ENCODE assay signal across 36 mouse cellular contexts in the genomic region with DNA sequence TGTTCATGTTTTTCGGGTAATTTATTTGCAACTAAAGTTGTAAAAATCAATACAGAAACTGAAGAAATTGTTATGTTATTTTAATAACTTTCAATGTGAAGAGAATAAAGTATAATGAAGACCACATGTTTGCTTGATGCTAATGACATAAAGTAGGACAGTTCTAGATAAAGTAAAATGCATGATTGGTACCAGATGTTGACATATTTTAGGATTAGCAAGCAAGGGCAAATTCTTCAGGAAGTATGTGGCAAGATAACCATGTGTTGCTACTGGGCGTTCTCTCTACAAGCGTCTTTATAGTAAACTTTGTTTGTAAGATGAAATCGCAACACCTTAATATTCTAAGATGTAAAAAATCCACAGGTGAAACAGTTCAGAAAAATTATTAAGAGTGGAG. TPM values are rescaled to one million over a fixed set of nuclear protein-coding genes. Genes with fewer than 3 reads are reported as not detected.
A peak's percentile ranks its signal among the peaks of the same experiment; 100 is the strongest.
DNase-seq lines count a peak whose midpoint lies in the region; ATAC-seq lines count a peak whose summit lies in the region.
"Had no signal": no experiment of that assay in that cellular context is flagged by ENCODE, and none has a peak within 500 bp of the region (broad histone marks: within the 10 kb centered on the region; RNA-seq: fewer than 3 reads in every experiment).

No protein-coding gene starts in this region.

- no peak overlapping the region for H3K4me2 ChIP-seq in embryonic facial prominence, embryonic 14.5 days (ENCODE audit: low read depth, low read length)
- H3K4me2 ChIP-seq: embryonic facial prominence, embryonic 12.5 days; forebrain, embryonic 12.5 days; forebrain, embryonic 15.5 days; heart, embryonic 13.5 days; hindbrain, embryonic 12.5 days; hindbrain, embryonic 15.5 days; intestine, embryonic 15.5 days had no signal

- H3K36me3 ChIP-seq in embryonic facial prominence, embryonic 14.5 days (ENCODE audit: control insufficient read depth, insufficient read depth, low read length) = no peaks in the 10 kb centered on the region
- H3K36me3 ChIP-seq: embryonic facial prominence, embryonic 12.5 days; forebrain, embryonic 12.5 days; forebrain, embryonic 15.5 days; G1E; heart, embryonic 10.5 days; heart, embryonic 13.5 days; hindbrain, embryonic 12.5 days; hindbrain, embryonic 15.5 days; intestine, embryonic 15.5 days had no signal

- no peaks in the 10 kb centered on the region for H3K9me3 ChIP-seq in embryonic facial prominence, embryonic 14.5 days (ENCODE audit: control insufficient read depth, low read length)
- H3K9me3 ChIP-seq: embryonic facial prominence, embryonic 12.5 days; forebrain, embryonic 12.5 days; forebrain, embryonic 15.5 days; heart, embryonic 10.5 days; heart, embryonic 13.5 days; hindbrain, embryonic 12.5 days; hindbrain, embryonic 15.5 days; intestine, embryonic 15.5 days had no signal

- ATAC-seq in embryonic facial prominence, embryonic 14.5 days (ENCODE audit: low read depth) = no peak
- ATAC-seq: forebrain, embryonic 15.5 days; intestine, embryonic 15.5 days; Patski had no signal

- H3K27ac ChIP-seq in embryonic facial prominence, embryonic 14.5 days (replicated peaks; ENCODE audit: low read depth, low read length) = no peak overlapping the region
- H3K27ac ChIP-seq: embryonic facial prominence, embryonic 12.5 days; forebrain, embryonic 12.5 days; forebrain, embryonic 15.5 days; heart, adult 2 months; heart, embryonic 10.5 days; heart, embryonic 13.5 days; hindbrain, embryonic 12.5 days; hindbrain, embryonic 15.5 days; intestine, embryonic 15.5 days had no signal

- DNase-seq in embryo, embryonic 10 days (ENCODE audit: low spot score) = peak; percentile 28
- no peak for DNase-seq in embryo, embryonic 9.5 days (ENCODE audit: extremely low spot score)
- DNase-seq in 3T3-L1 (ENCODE audit: low read depth, low spot score) (peak; percentile 54), adipocyte (ENCODE audit: low spot score) (no peak)
- peak; percentile 7 for DNase-seq in embryonic facial prominence, embryonic 14.5 days (ENCODE audit: low spot score)
- peak; percentile 15 for DNase-seq in mesoderm, embryonic 11.5 days (ENCODE audit: low read depth, low spot score)
- DNase-seq in heart, postnatal 4 days = no peak
- DNase-seq: adrenal gland, adult 2 months; adrenal gland, postnatal 14 days; B cell, adult 2 months; cerebellum, adult 11 months; cerebellum, adult 2 months; cerebellum, adult 9-11 months; cerebellum, postnatal 25 days; gastrocnemius, postnatal 10 days; gastrocnemius, postnatal 36 days; heart, adult 2 months; heart, postnatal 14 days had no signal

- H3K9ac ChIP-seq in embryonic facial prominence, embryonic 14.5 days (ENCODE audit: low read depth, low read length) = no peak overlapping the region
- H3K9ac ChIP-seq: embryonic facial prominence, embryonic 12.5 days; forebrain, embryonic 12.5 days; forebrain, embryonic 15.5 days; heart, embryonic 13.5 days; hindbrain, embryonic 12.5 days; hindbrain, embryonic 15.5 days; intestine, embryonic 15.5 days had no signal

- no peak overlapping the region for H3K4me3 ChIP-seq in embryonic facial prominence, embryonic 14.5 days (ENCODE audit: low read depth, low read length)
- H3K4me3 ChIP-seq: embryonic facial prominence, embryonic 12.5 days; erythroblast, embryonic 14.5 days; forebrain, embryonic 12.5 days; forebrain, embryonic 15.5 days; heart, adult 2 months; heart, embryonic 10.5 days; heart, embryonic 13.5 days; hindbrain, embryonic 12.5 days; hindbrain, embryonic 15.5 days; intestine, embryonic 15.5 days had no signal

- 44% methylated on average over 4 of the region's 4 CpGs for WGBS in embryonic facial prominence, embryonic 14.5 days

- no peaks in the 10 kb centered on the region for H3K4me1 ChIP-seq in embryonic facial prominence, embryonic 14.5 days (ENCODE audit: control insufficient read depth, insufficient read depth, low read length)
- H3K4me1 ChIP-seq: embryonic facial prominence, embryonic 12.5 days; forebrain, embryonic 12.5 days; forebrain, embryonic 15.5 days; heart, embryonic 10.5 days; heart, embryonic 13.5 days; hindbrain, embryonic 12.5 days; hindbrain, embryonic 15.5 days; intestine, embryonic 15.5 days had no signal

- H3K27me3 ChIP-seq in embryonic facial prominence, embryonic 14.5 days (replicated peaks; ENCODE audit: control insufficient read depth, insufficient read depth, low read length) = no peaks in the 10 kb centered on the region
- H3K27me3 ChIP-seq: CH12.LX; embryonic facial prominence, embryonic 12.5 days; forebrain, embryonic 12.5 days; forebrain, embryonic 15.5 days; heart, embryonic 13.5 days; hindbrain, embryonic 12.5 days; hindbrain, embryonic 15.5 days; intestine, embryonic 15.5 days; Patski had no signal

RNA-seq across cellular contexts. Expression of a gene that starts 2.2 kb away (rescaled TPM):
- polyA plus RNA-seq in embryonic facial prominence, embryonic 14.5 days (2014; fragmentation: Nextera tagmentation; extraction: Ambion mirVana) = 0.13 and 0.22 TPM in 2 replicates
- not detected for total RNA-seq in heart, postnatal 4 days (2021)
- total RNA-seq: adrenal gland, adult 2 months; adrenal gland, postnatal 14 days; adrenal gland, postnatal 4 days; CH12.LX; common myeloid progenitor, adult 5-6 weeks; gastrocnemius, adult 18-20 months; gastrocnemius, postnatal 10 days; gastrocnemius, postnatal 36 days; granulocyte monocyte progenitor cell, adult 5-6 weeks; heart, adult 2 months; heart, postnatal 14 days; hematopoietic stem cell, adult 5-6 weeks had no signal
- polyA plus RNA-seq: adrenal gland, adult 2 months; cerebellum, adult 2 months; embryonic facial prominence, embryonic 12.5 days; erythroblast, embryonic 14.5 days; forebrain, embryonic 12.5 days; forebrain, embryonic 15.5 days; G1E; heart, adult 2 months; heart, embryonic 10.5 days; heart, embryonic 13.5 days; heart, embryonic 16.5 days; hindbrain, embryonic 12.5 days; hindbrain, embryonic 15.5 days; intestine, embryonic 15.5 days; Patski had no signal

RNA-seq across cellular contexts. Expression of a gene that starts 13.8 kb away (rescaled TPM):
- not detected in 2 replicates for polyA plus RNA-seq in embryonic facial prominence, embryonic 14.5 days (2014; fragmentation: Nextera tagmentation; extraction: Ambion mirVana)
- total RNA-seq in heart, postnatal 4 days (2021) = not detected
- total RNA-seq: adrenal gland, adult 2 months; adrenal gland, postnatal 14 days; adrenal gland, postnatal 4 days; CH12.LX; common myeloid progenitor, adult 5-6 weeks; G1E; gastrocnemius, adult 18-20 months; gastrocnemius, postnatal 10 days; gastrocnemius, postnatal 36 days; granulocyte monocyte progenitor cell, adult 5-6 weeks; heart, adult 2 months; heart, postnatal 14 days; hematopoietic stem cell, adult 5-6 weeks had no signal
- polyA plus RNA-seq: adrenal gland, adult 2 months; cerebellum, adult 2 months; embryonic facial prominence, embryonic 12.5 days; erythroblast, embryonic 14.5 days; forebrain, embryonic 12.5 days; forebrain, embryonic 15.5 days; G1E; heart, adult 2 months; heart, embryonic 10.5 days; heart, embryonic 13.5 days; heart, embryonic 16.5 days; hindbrain, embryonic 12.5 days; hindbrain, embryonic 15.5 days; intestine, embryonic 15.5 days; Patski had no signal

RNA-seq across cellular contexts. Expression of a gene that starts 22.7 kb away (rescaled TPM):
- 0.17 and 0.22 TPM in 2 replicates for polyA plus RNA-seq in embryonic facial prominence, embryonic 14.5 days (2014; fragmentation: Nextera tagmentation; extraction: Ambion mirVana)
- total RNA-seq in heart, postnatal 4 days (2021) = not detected
- total RNA-seq: adrenal gland, adult 2 months; adrenal gland, postnatal 14 days; adrenal gland, postnatal 4 days; CH12.LX; common myeloid progenitor, adult 5-6 weeks; G1E; gastrocnemius, adult 18-20 months; gastrocnemius, postnatal 10 days; gastrocnemius, postnatal 36 days; granulocyte monocyte progenitor cell, adult 5-6 weeks; heart, adult 2 months; heart, postnatal 14 days; hematopoietic stem cell, adult 5-6 weeks had no signal
- polyA plus RNA-seq: adrenal gland, adult 2 months; cerebellum, adult 2 months; embryonic facial prominence, embryonic 12.5 days; erythroblast, embryonic 14.5 days; forebrain, embryonic 12.5 days; forebrain, embryonic 15.5 days; G1E; heart, adult 2 months; heart, embryonic 10.5 days; heart, embryonic 13.5 days; heart, embryonic 16.5 days; hindbrain, embryonic 12.5 days; hindbrain, embryonic 15.5 days; intestine, embryonic 15.5 days; Patski had no signal

RNA-seq across cellular contexts. Expression of a gene that starts 32.0 kb away (rescaled TPM):
- polyA plus RNA-seq in embryonic facial prominence, embryonic 14.5 days (2014; fragmentation: Nextera tagmentation; extraction: Ambion mirVana) = 0.10 TPM in 1 of 2 replicates, not detected in the other
- total RNA-seq in heart, postnatal 4 days (2021) = not detected
- total RNA-seq: adrenal gland, adult 2 months; adrenal gland, postnatal 14 days; adrenal gland, postnatal 4 days; CH12.LX; common myeloid progenitor, adult 5-6 weeks; gastrocnemius, adult 18-20 months; gastrocnemius, postnatal 10 days; gastrocnemius, postnatal 36 days; granulocyte monocyte progenitor cell, adult 5-6 weeks; heart, adult 2 months; heart, postnatal 14 days; hematopoietic stem cell, adult 5-6 weeks had no signal
- polyA plus RNA-seq: adrenal gland, adult 2 months; cerebellum, adult 2 months; embryonic facial prominence, embryonic 12.5 days; erythroblast, embryonic 14.5 days; forebrain, embryonic 12.5 days; forebrain, embryonic 15.5 days; G1E; heart, adult 2 months; heart, embryonic 10.5 days; heart, embryonic 13.5 days; heart, embryonic 16.5 days; hindbrain, embryonic 12.5 days; hindbrain, embryonic 15.5 days; intestine, embryonic 15.5 days; Patski had no signal

RNA-seq across cellular contexts. Expression of a gene that starts 37.6 kb away (rescaled TPM):
- not detected in 2 replicates for polyA plus RNA-seq in embryonic facial prominence, embryonic 14.5 days (2014; fragmentation: Nextera tagmentation; extraction: Ambion mirVana)
- total RNA-seq in heart, postnatal 4 days (2021) = not detected
- total RNA-seq: adrenal gland, postnatal 4 days; CH12.LX; common myeloid progenitor, adult 5-6 weeks; G1E; gastrocnemius, adult 18-20 months; gastrocnemius, postnatal 10 days; gastrocnemius, postnatal 36 days; granulocyte monocyte progenitor cell, adult 5-6 weeks; heart, adult 2 months; heart, postnatal 14 days; hematopoietic stem cell, adult 5-6 weeks had no signal
- polyA plus RNA-seq: adrenal gland, adult 2 months; cerebellum, adult 2 months; embryonic facial prominence, embryonic 12.5 days; erythroblast, embryonic 14.5 days; forebrain, embryonic 12.5 days; forebrain, embryonic 15.5 days; G1E; heart, adult 2 months; heart, embryonic 10.5 days; heart, embryonic 13.5 days; heart, embryonic 16.5 days; hindbrain, embryonic 12.5 days; hindbrain, embryonic 15.5 days; intestine, embryonic 15.5 days; Patski had no signal

Comparison
In these comparisons a context has a peak if more than half of its experiments do, and no peak if none do; other contexts are left out.
1. DNase-seq: peak in embryo, embryonic 10 days (single experiment), 3T3-L1 (single experiment), embryonic facial prominence, embryonic 14.5 days (single experiment) and mesoderm, embryonic 11.5 days (single experiment); none in embryo, embryonic 9.5 days (single experiment), adipocyte (single experiment) and heart, postnatal 4 days (single experiment).